Mouse (Mus musculus): ENCODE data around the gene Opn3.

The Opn3 gene

GRCm38 (mm10) chr1:175692246-175692996, at the start of gene Opn3, which contains the start of gene Chml:
TSS of gene Opn3 (minus strand) at chr1:175692776.
TSS of gene Chml (minus strand) at chr1:175692901.
- peak; percentile 94 for DNase-seq (ENCODE audit: low read depth, low spot score)

GRCm38 (mm10) chr1:175725771-175726170, 33.2 kb upstream of the Opn3 start:
- DNase-seq (ENCODE audit: low read depth, low spot score) = no peak

GRCm38 (mm10) chr1:175716832-175717231, 24.3 kb upstream of the Opn3 start:
- DNase-seq (ENCODE audit: low read depth, low spot score) = no peak

GRCm38 (mm10) chr1:175712338-175712909, 19.8 kb upstream of the Opn3 start:
- DNase-seq (ENCODE audit: low read depth, low spot score) = no peak

GRCm38 (mm10) chr1:175708013-175708412, 15.4 kb upstream of the Opn3 start:
- DNase-seq (ENCODE audit: low read depth, low spot score) = no peak

GRCm38 (mm10) chr1:175707599-175707998, 15.0 kb upstream of the Opn3 start:
- no peak for DNase-seq (ENCODE audit: low read depth, low spot score)

- DNase-seq (ENCODE audit: low read depth, low spot score) = no peak
These were observed 8.6 kb upstream of the Opn3 start for GRCm38 (mm10) chr1:175701145-175701544.

GRCm38 (mm10) chr1:175699796-175700195, 7.2 kb upstream of the Opn3 start:
- no peak for DNase-seq (ENCODE audit: low read depth, low spot score)

- no peak for DNase-seq (ENCODE audit: low read depth, low spot score)
These were observed 6.8 kb upstream of the Opn3 start for GRCm38 (mm10) chr1:175699375-175699774.

- no peak for DNase-seq (ENCODE audit: low read depth, low spot score)
These were observed 5.7 kb upstream of the Opn3 start, which contains the start of gene Wdr64 for GRCm38 (mm10) chr1:175698293-175698692. TSS of gene Wdr64 (plus strand) at chr1:175698593.

- no peak for DNase-seq (ENCODE audit: low read depth, low spot score)
These were observed 919 bp upstream of the Opn3 start for GRCm38 (mm10) chr1:175693429-175693960.

- DNase-seq (ENCODE audit: low read depth, low spot score) = no peak
These were observed 403 bp upstream of the Opn3 start for GRCm38 (mm10) chr1:175692997-175693361.

- DNase-seq (ENCODE audit: low read depth, low spot score) = no peak
These were observed 810 bp downstream of the Opn3 start for GRCm38 (mm10) chr1:175691686-175692245.

GRCm38 (mm10) chr1:175680995-175681394, 11.6 kb downstream of the Opn3 start:
- no peak for DNase-seq (ENCODE audit: low read depth, low spot score)

GRCm38 (mm10) chr1:175677459-175677858, 15.1 kb downstream of the Opn3 start:
- DNase-seq (ENCODE audit: low read depth, low spot score) = no peak

GRCm38 (mm10) chr1:175675116-175675515, 17.5 kb downstream of the Opn3 start:
- no peak for DNase-seq (ENCODE audit: low read depth, low spot score)

GRCm38 (mm10) chr1:175673563-175674325, 18.8 kb downstream of the Opn3 start:
- no peak for DNase-seq (ENCODE audit: low read depth, low spot score)

- no peak for DNase-seq (ENCODE audit: low read depth, low spot score)
These were observed 20.9 kb downstream of the Opn3 start for GRCm38 (mm10) chr1:175671626-175672025.

- DNase-seq (ENCODE audit: low read depth, low spot score) = no peak
These were observed 22.5 kb downstream of the Opn3 start for GRCm38 (mm10) chr1:175670042-175670441.

- DNase-seq (ENCODE audit: low read depth, low spot score) = no peak
These were observed 23.1 kb downstream of the Opn3 start for GRCm38 (mm10) chr1:175669456-175669855.

- DNase-seq (ENCODE audit: low read depth, low spot score) = no peak
These were observed 23.7 kb downstream of the Opn3 start for GRCm38 (mm10) chr1:175668666-175669405.

Measured in brain, embryonic 18.5 days (tissue).